Mouse (Mus musculus) left cerebral cortex, postnatal 25 days (tissue): ENCODE data around the gene Zfp326. TPM values are rescaled to one million over a fixed set of nuclear protein-coding genes. Genes with fewer than 3 reads are reported as not detected.
"Not testable (repeated sequence)": the region's sequence is repeated elsewhere in the genome, so short reads cannot be mapped to it uniquely, and the experiment has no call there.

ENCODE experiments used
- DNase-seq, 2 experiments: peaks; one replicate each; pipeline ENCODE4 v3.0.0; 2022; ENCODE audit warnings: low spot score in 2 of 2, mixed read lengths in 1 of 2
- intact Hi-C: fragments of 180-260 bp; cut with DNase I; formaldehyde crosslinking; loops from one replicate; pipeline ENCODE4 v1.15.1; 2025
- total RNA-seq, 2 experiments: library from RNA; stranded (reverse); gene quantifications; 2 replicates each; pipeline ENCODE4 v1.2.3; 2021

Zfp326 gene
- total RNA-seq, 2 experiments from 2014 or later: 29.6 to 31.5 TPM

DNA sequence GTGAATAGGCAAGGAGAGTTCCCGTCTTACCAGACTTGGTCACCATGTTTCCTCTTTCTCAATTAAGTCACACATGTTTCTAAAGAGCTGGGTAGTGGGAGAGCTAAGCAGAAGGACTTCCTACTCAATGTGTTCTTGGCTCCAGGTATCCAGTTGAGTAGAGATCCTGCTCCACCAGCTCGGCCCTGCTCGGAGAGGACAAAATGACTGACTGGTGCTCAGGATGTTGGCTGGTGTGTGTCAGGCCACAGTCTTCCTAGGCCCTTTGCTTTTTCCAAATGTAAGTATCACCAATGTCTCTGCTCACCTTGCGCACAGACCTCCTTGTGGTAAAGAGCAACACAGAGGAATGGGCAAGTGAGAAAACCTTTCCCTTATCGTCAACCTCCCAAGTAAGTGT, 14.7 kb upstream of the Zfp326 start:
- intact Hi-C loops: no loop called here
- no peak for DNase-seq

DNA sequence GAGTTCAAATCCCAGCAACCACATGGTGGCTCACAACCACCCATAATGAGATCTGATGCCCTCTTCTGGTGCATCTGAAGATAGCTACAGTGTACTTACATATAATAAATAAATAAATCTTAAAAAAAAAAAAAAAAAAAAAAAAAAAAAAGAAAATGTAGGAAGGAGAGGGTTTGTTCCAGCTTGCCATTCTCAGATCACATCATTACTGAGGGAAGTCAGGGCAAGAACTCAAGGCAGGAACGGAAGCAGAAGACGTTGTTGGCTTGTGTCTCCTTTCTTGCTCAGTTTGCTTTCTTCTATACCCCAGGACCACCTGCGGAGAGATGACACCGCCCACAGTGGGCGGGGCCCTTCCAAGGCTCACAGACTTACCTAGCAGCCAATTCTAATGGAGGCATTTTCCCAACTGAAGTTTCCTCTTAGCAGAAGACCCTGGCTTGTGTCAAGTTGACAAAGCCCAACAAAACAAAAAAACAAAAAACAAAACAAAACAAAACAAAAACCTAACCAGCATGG, 11.2 kb upstream of the Zfp326 start:
- intact Hi-C loops: loop anchor here (5.0 kb wide), 1 partner anchor 358 kb away; no protein-coding TSS in a partner anchor
- DNase-seq: not testable (repeated sequence)

DNA sequence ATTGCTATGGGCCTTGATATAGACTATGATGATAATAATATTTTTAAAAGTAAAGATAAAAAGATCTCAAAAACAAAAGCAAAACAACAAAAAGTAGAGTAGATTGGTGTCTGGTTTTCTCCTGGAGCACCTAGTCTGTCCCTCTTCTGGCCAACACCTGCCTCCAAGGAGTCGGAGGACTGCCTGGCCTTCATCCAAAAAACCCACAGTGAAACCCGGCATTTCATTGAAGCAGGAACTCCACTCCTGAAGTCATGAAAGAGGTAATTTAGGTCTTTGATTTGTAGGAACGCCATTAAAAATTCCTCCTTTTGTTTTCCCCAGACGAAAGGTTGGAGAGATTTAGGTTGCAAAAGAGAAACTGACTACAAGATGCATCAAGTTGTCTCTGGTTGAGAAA, 8.9 kb upstream of the Zfp326 start:
- no peak for DNase-seq
- intact Hi-C loops: loop anchor here (5.0 kb wide), 1 partner anchor 360 kb away; no protein-coding TSS in a partner anchor

DNA sequence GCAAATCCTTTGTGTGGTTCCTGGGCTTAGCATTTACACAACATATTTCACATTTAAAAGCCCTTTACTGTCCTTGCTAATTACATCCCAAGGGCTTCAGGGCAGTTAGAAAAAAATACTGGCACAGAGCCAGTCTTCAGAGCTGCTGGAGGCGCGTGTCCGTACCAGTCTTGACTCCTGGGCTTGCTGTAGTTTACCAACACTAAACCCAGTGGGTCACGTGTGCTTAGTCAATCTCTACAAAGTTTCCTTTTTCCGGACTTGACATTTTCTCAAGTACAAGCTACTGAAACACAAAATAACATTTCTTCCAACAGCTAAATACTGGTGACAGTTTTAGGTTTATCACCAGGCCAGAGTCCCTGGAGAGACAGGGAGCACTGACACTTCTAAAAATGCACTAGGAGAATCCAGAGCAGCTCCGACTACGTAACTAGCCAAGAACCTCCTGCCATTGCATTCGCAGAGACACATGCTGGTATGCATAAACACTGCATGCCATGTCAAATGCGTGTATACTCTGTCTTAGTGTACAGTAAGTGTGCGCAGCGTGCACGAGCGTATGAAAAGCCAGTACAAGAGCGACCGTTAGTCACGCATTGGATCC, 8.4 kb upstream of the Zfp326 start:
- intact Hi-C loops: loop anchor here (1.0 to 5.0 kb wide), 2 partner anchors 183 to 361 kb away; no protein-coding TSS in a partner anchor
- DNase-seq: no peak

DNA sequence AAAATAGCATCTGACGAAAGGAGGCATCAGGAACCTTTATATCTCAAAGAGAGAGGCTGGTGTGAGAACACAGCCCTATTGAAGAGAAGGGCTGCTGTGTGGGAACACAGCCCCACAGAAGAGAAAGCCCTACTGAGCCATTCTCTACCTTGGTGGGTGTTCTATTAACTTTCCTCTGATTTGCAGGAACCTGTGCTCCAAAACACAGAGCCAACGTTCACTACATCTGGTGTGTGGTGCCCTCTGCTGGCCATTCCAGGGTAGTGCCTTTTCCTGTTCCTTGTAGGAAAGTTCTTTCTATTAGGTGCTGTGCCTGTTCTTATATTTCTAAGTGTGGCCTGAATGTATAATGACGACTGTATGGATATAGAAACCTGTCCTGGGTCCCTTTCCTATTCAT, 7.8 kb upstream of the Zfp326 start:
- intact Hi-C loops: loop anchor here (1.0 to 5.0 kb wide), 2 partner anchors 183 to 361 kb away; no protein-coding TSS in a partner anchor
- DNase-seq: peak; percentile 81 to 87

DNA sequence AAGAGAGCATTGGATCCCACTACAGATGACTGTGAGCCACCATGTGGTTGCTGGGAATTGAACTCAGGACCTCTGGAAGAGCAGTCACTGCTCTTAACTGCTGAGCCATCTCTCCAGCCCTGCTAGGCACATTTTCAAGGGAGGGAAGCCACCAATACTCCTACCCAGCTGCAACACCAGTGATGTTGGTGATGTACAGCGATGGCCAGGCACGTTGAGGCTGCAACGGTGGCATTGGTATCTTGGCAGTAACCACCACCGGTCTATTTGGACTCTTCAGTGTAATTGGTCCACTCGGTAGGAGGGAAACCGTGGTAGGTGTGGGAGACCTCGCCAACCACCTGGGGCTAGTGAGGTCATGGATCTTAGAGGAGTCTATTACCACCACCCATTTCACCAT, 6.6 kb upstream of the Zfp326 start:
- intact Hi-C loops: loop anchor here (1.0 to 5.0 kb wide), 2 partner anchors 362 to 465 kb away; no protein-coding TSS in a partner anchor

DNA sequence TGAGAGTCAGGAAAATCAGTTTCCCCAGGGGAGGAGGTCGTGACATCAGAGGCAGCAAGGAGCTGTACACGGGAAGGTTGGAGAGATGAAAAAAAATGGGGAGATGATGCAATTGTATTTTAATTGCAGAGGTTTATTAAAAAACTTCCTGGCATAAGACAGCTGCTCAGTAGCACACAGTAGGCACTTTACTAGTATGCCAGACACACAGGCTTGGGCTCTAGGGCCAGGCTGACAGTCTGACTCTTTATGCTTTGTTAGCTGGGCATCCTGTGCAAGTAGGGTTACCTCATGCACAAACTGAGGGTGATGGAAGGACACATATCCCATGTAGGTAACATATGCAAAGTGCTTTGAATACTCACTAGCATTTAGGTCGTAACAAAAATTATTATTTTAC, 5.2 kb upstream of the Zfp326 start:
- intact Hi-C loops: no loop called here
- no peak for DNase-seq

More for the DNA sequence above, 6.6 kb upstream of the Zfp326 start:
- DNase-seq: no peak

DNA sequence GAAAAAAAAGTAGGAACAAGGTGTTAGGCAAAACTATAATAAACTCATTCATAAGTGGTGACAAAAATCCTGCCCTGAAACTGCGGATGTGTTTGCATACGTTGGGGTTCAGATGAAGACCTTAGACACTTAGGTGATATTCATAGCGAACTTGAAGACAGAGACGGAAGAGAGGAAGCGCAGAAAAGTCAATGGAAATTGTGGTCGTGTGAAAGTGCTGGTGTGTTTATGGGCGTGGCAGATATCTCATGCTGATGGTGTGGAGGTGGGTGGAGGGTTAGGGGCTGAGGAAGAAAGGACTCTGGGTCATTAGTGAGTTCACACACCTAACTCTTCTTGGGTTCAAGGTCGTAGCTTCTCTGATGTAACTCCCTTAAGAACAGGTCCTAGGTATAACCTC, 4.2 kb upstream of the Zfp326 start:
- DNase-seq: no peak
- intact Hi-C loops: no loop called here

DNA sequence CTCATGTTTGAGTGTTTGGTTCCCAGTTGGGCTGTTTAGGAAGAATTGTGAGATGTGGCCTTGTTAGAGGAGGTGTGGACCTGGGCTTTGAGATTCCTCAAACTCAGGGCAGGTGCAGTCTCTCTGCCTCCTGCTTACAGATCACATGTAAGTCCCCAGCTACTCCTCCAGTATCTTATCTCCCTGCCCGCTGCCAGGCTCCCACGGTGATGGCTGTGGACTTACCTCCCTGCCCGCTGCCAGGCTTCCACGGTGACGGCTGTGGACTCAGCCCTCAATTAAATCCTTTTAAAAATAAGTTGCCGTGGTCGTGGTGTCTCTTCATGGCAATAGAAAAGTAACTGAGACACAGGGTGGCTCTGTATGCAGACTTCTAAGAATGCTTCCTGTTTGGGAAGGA, 3.4 kb upstream of the Zfp326 start:
- intact Hi-C loops: no loop called here

DNA sequence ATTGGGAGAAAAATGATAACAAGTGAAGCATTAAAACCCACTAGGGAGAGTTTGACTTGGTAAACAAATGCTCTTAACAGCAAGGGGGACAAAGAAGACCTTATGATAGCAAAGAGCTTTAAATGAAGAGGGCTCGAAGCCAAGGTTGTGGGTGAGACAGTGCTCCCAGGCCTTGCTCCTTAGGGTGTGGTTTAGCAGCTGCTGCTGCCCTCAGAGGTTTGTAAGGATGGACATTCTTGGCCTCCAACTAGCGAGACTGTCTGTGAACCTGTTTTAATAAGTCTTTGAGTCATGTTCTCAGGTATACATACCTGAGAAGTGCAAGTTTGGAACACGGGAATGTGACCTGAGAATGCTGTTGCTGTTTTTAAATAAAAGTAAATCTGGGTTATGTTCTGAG, 2.6 kb upstream of the Zfp326 start:
- no peak for DNase-seq
- intact Hi-C loops: no loop called here

More for the DNA sequence above, 3.4 kb upstream of the Zfp326 start:
- DNase-seq: no peak

DNA sequence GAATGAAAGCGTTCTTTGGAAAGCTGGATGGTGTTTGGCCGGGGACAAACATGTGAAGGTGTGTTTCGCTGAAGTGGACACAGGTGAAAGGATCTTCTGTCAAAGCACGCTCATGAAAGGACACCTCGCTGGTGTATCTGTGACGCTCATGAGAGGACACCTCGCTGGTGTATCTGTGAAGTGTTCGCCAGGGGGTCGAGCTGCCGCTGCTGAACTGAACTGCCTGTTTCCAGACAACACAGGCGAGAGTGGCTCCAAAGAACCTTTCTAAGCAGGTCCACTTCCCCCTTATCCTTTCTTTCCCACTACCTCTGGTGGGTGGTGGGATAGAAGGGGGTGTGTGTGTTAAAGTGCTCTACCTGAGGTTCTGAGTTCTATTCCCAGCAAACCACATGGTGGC, 1.9 kb upstream of the Zfp326 start:
- intact Hi-C loops: no loop called here

DNA sequence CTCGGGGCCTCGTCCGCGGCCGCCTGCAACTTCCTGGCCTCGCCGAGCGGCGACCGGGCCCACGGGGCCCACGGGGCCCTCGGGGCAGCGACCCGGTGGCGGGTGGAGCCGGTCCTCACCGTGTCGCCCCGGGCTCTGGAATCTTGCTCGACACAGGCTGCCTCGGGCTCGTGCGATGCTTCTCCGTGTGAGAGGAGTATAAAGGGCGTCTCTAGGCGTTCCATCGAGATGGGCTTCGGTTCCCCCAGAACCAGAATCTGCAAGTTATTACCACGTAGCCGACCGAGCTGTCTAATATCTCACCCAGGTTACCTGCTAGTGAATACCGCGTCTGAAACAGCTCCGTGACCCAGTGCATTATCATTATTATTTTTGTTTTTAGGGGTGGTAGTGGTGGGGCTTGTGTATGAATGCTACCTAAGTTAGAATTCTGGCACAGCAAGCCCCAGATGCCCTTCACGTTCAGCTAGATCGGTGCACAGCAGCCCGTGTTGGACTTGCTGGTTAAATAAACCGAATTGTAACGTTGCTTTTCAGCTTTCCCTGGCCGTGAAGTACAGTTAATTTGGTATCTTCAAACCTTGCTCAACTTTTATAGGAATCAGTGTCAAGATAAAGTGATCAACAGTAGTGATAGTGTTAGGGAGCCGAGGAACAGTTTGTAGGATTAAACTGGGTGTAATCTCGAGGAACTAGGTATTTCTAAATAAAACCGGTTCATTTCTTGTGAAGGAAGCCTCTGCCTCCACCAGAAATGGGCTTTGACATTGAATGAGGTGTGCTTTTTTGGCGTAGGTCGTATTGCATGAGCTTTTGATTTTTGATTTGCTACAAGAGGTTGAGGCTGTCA, 785 bp downstream of the Zfp326 start:
- intact Hi-C loops: no loop called here
- DNase-seq: no peak

More for the DNA sequence above, 1.9 kb upstream of the Zfp326 start:
- no peak for DNase-seq

DNA sequence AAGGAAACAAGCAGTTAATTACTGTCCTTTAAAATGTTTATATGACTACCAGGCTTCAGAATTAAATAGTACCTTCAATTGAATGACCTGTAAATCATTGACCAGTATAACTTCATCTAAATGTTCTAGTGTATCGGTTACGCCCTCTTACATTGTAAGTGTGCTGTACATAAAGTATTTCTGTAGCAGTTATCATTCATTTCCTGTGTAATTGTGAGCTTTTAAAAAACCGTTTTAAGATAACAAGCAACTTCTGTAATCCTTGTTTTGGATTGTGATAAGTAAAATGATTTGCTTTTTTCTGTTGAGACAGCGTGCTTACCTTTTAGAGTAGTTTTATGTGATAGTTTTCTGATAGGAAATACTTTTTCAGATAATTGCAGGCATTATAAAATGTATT, 11.0 kb downstream of the Zfp326 start:
- no peak for DNase-seq
- intact Hi-C loops: no loop called here

DNA sequence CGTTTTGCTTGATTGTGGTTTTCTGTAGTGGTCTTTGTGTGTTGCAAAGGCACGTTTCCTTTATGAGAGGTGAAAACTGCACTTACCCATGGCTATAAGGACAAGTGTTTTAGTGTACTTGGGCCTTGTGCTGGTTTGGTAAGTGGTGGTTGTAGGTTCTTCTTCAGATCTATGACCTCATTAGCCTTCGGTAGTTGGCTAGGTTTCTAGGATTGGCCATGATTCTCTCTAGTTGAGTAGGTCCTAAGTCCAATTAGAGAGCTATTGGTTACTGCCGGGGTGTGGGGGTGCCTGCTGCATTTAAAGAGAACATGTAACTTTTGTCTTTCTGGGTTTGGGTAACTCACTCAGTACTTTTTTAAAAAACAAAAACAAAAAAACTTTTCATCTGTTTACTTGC, 21.8 kb downstream of the Zfp326 start:
- no peak for DNase-seq
- intact Hi-C loops: no loop called here

DNA sequence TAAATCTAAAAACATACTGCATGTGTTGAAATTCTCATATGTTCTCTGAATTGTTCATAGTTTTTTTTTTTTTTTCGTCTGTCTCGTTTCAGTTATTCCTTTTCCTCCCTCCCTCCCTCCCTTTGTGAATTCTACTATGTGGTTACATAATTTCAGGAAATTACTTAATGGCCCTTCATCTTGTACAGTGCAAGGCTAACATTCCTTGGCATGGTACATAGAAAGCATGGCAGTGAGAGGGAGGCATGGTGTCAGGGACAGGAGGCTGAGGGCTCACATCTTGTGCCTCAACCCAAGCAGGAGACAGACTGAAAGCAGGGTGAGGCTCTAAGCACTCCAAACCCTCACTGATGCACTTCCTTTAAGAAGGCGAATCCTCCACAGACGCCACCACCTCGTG, 32.8 kb downstream of the Zfp326 start:
- intact Hi-C loops: no loop called here
- DNase-seq: no peak

DNA sequence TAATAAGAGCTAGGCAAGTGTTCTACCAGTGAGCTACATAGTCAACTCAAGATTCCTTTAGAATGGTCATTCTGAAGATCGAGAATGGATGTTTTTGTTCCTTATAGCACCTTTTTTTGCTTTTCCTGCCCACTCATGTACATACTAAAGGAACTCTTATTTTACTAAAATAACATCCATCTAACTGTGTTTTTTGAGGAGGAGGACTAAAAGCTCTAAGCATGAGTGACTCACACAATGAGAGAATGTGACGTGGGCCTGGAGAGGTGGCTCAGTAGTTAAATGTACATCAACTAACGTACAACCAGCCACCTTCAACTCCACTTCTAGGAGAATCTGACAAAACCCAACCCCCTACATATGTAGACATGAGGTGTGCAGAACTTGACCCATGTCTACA, 33.3 kb downstream of the Zfp326 start:
- DNase-seq: peak in 1 of 2 experiments; percentile 76

DNA sequence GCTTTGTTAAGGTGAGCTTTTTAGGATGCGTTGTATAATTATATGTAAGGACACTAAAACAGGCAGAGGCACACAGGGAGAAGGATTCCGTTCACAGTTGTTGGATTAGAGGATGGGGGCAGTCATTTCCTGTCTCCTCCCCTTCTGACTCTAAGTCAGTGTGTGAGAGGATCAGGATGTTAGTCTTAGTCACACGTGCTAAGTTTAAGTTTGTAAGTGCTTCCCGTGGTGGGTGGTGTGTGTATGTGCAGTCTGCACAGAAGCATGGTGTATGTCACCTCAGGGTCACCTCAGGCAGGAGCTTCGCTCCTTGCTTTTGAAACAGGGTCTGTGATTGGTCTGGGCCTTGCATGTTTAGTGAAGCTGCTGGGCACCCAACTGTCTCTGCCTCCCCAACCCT, 35.1 kb downstream of the Zfp326 start:
- peak in 1 of 2 experiments; percentile 24 for DNase-seq
- intact Hi-C loops: no loop called here

More for the DNA sequence above, 33.3 kb downstream of the Zfp326 start:
- intact Hi-C loops: no loop called here

DNA sequence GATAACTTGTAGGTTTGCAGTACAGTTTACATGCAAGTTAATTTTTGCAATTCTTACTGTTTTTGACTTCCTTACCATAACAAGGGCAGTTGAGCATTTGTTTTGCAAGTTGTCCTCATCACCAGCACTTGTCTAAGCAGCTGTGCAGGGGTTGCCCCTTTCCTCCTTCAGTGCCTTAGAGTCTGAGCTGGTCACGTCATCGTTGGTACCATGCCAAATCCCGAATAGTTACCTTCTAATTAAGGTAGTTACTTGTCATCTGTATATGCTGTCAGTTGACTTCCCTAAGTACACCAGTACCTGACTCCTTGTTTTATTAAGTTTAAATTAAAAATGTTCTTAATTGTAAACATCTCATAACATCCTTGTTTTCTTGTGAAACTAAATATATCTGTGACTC, 41.0 kb downstream of the Zfp326 start:
- DNase-seq: no peak
- intact Hi-C loops: no loop called here

DNA sequence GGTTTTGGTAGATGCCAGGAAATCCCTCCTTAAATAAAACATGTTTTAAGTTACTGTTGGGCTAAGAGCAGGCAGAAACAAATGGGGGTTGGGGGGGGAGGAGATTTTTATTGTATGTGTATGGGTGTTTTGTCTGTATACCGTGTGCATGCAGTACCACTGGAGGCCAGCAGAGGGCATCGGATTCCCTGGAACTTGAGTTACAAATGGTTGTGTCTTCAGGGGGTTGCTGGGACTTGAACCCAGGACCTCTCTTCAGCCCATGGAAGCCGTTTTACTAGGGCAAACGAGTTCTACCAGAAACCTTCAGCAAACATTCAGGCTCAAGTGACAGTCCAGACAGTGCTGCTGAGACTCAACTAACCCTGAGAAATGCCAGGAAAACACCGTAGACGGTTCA, 41.9 kb downstream of the Zfp326 start:
- intact Hi-C loops: no loop called here
- no peak for DNase-seq

DNA sequence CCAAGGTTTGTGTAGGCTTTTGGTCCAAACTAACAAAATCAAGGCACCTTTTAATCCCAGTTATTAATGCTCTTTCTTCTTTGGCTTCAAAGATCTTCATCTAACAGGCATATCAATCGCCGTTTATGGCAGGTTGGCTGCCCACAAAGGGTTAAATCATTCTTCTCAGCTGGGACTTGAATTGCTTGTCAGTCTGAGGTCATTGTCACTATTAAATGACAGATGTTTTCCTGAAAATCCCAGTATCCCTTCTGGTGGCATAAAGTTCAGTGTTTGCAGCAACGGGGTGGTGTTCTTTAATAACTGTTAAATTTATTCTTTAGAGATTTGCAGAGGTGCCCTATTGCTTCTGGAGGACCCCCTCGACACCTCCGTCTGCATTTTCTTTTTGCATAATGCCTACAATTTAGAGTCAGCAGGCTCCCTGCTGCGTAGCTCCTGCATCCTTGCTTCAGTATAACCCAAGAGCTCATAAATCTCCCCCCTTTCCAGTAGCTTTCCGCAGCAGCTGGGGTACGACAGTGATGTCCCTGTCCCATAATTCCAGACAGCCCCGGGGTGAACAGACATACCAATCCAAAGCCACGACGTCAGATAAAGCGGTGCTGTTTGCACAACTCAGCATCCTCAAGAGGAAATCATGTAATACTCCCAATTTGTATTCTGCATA, 46.6 kb downstream of the Zfp326 start:
- no peak for DNase-seq
- intact Hi-C loops: no loop called here
